Mouse (Mus musculus) midbrain, embryonic 12.5 days (tissue): ENCODE results near the gene Dgki. TPM values are rescaled to one million over a fixed set of nuclear protein-coding genes. Genes with fewer than 3 reads are reported as not detected.
A peak's percentile ranks its signal among the peaks of the same experiment; 100 is the strongest.

Source experiments
- ATAC-seq: fragments of 200-750 bp; cut with Nextera tagmentation; 2 replicates; pipeline ENCODE4 v1.8.0; 2017; ENCODE audit warnings: low read depth, moderate TSS enrichment, moderate library complexity; ENCODE audit not compliant: low FRiP score
- H3K27ac ChIP-seq: fragments of 300-500 bp; sonication (generic); replicated peaks from 2 replicates; pipeline ENCODE4 v1.5.1; 2016; ENCODE audit warnings: mild to moderate bottlenecking
- H3K27me3 ChIP-seq: fragments of 300-500 bp; sonication (generic); 2 replicates; pipeline ENCODE4 v1.6.1; 2016; ENCODE audit warnings: mild to moderate bottlenecking
- H3K36me3 ChIP-seq: fragments of 300-500 bp; sonication (generic); 2 replicates; pipeline ENCODE4 v1.6.1; 2016
- H3K4me1 ChIP-seq: fragments of 300-500 bp; sonication (generic); 2 replicates; pipeline ENCODE4 v1.6.1; 2016
- H3K4me2 ChIP-seq: fragments of 300-500 bp; sonication (generic); replicated peaks from 2 replicates; pipeline ENCODE4 v1.6.1; 2016; ENCODE audit warnings: mild to moderate bottlenecking, moderate library complexity
- H3K4me3 ChIP-seq: fragments of 300-500 bp; sonication (generic); 2 replicates; pipeline ENCODE4 v1.5.1; 2016; ENCODE audit warnings: mild to moderate bottlenecking
- H3K9ac ChIP-seq: fragments of 300-500 bp; sonication (generic); replicated peaks from 2 replicates; pipeline ENCODE4 v1.6.1; 2016; ENCODE audit warnings: mild to moderate bottlenecking, moderate library complexity
- H3K9me3 ChIP-seq: fragments of 300-500 bp; sonication (generic); 2 replicates; pipeline ENCODE4 v1.6.1; 2016; ENCODE audit warnings: mild to moderate bottlenecking
- WGBS: fragments of 180-500 bp; shearing (Covaris S2); methylation state at CpG from one replicate; pipeline ENCODE4 v1.1.7; 2016; 5-methylcytosine and 5-hydroxymethylcytosine counted together
- polyA plus RNA-seq: library from polyadenylated mRNA; unstranded; fragments of >200 nt; fragmentation: Nextera tagmentation; extraction: Ambion mirVana; gene quantifications from 2 replicates; pipeline ENCODE4 v1.2.1, GENCODE M21; 2016

Gene Dgki
- polyA plus RNA-seq, 1 experiment from 2014 or later, result 4.3 TPM

DNA sequence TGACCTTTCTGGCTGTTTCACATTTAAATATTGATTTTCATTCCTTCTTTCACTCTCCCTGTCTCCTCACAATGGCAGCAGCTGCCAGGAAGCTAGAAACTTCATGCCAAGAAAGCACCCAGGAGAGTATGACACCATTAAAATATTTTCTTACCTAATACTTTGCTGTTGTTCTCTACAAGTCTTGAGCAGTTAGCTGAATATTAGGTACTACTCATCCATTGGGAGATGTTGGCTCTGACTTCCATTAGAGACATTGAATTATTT, 480.3 kb downstream of the Dgki start:
- H3K4me2 ChIP-seq, result no peak overlapping the region

DNA sequence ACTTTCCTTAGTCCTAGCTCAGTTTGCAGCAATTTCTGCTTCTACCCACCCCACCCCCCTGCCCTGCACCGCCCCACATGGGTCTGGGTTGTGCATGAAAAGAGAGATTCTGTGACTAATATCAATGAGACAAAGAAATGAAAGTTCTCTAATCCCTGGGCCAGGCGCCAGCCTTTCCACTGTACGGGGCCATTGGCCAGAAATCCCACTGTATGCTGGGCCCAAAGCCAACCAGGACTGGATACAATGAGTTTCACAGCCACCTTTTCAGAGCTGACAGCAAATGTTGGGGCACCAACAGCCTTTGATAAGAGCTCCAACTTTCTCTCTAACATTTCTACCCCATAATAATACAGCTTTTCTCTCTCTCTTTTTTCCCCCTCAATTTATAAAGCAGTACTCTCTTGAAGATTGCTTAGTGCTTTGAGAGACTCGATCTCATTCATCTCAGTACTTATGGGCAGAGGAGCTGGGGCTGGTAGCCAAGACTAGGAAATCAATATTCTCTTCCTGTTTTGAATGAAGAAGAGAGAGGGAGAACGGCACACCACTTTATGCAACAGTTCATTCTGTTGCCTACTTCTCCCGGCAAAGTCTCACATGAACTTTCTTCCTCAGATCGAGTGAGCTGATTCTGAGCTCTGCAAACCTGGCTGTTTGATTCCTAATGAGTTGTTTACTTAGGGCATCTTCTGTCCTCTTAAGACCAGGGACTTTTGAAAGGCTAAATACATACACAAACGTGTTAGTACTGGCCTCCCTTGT, 480.8 kb downstream of the Dgki start:
- H3K4me2 ChIP-seq, result no peak overlapping the region
- H3K4me1 ChIP-seq, result peaks cover 12% of the 10 kb centered on the region
- no peaks in the 10 kb centered on the region for H3K36me3 ChIP-seq
- no peak overlapping the region for H3K9ac ChIP-seq
- no peak overlapping the region for H3K4me3 ChIP-seq
- H3K9me3 ChIP-seq, result no peaks in the 10 kb centered on the region
- H3K27ac ChIP-seq, result peak overlapping the region; percentile 63
- peak; percentile 96 for ATAC-seq
- no peaks in the 10 kb centered on the region for H3K27me3 ChIP-seq
- 48% methylated on average over 8 of the region's 8 CpGs for WGBS

More for the DNA sequence above, 480.3 kb downstream of the Dgki start:
- no peak for ATAC-seq
- no peak overlapping the region for H3K9ac ChIP-seq
- H3K9me3 ChIP-seq, result no peaks in the 10 kb centered on the region
- H3K27me3 ChIP-seq, result no peaks in the 10 kb centered on the region
- H3K36me3 ChIP-seq, result no peaks in the 10 kb centered on the region
- no peak overlapping the region for H3K4me3 ChIP-seq
- peaks cover 12% of the 10 kb centered on the region for H3K4me1 ChIP-seq
- H3K27ac ChIP-seq, result peak overlapping the region; percentile 63

GRCm38 (mm10) chr6:36818281-36819018, 481.5 kb downstream of the Dgki start:
- peaks cover 12% of the 10 kb centered on the region for H3K4me1 ChIP-seq
- H3K4me2 ChIP-seq, result no peak overlapping the region
- H3K9me3 ChIP-seq, result no peaks in the 10 kb centered on the region
- H3K27ac ChIP-seq, result no peak overlapping the region
- no peak overlapping the region for H3K4me3 ChIP-seq
- H3K27me3 ChIP-seq, result no peaks in the 10 kb centered on the region
- no peak for ATAC-seq
- WGBS, result 83% methylated on average over 4 of the region's 4 CpGs
- H3K36me3 ChIP-seq, result no peaks in the 10 kb centered on the region
- no peak overlapping the region for H3K9ac ChIP-seq

DNA sequence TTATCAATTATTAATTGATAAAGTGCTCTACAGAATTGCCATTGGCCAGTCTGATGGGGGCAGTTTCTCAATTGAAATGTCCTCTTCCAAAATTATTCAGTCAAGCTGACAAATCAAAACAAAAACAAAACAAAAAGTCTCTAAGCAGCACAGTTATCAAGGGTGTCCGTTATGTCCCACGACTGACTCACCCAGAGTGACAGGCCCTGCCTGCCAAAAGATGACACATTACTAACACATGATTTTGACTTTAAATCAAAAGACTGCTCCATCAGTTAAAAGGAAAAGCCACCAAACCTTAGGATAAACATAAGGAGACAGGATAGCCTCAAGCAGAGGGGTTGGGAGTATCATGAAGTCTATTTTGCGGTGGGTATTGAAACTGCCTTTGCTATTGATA, 483.3 kb downstream of the Dgki start:
- ATAC-seq, result no peak
- H3K4me3 ChIP-seq, result no peak overlapping the region
- 91% methylated on average over 3 of the region's 3 CpGs for WGBS

GRCm38 (mm10) chr6:36815992-36816391, 484.0 kb downstream of the Dgki start:
- Histone ChIP-seq H3K27ac (no peak overlapping the region), H3K4me2 (no peak overlapping the region), H3K9me3 (no peaks in the 10 kb centered on the region), H3K4me3 (no peak overlapping the region), H3K9ac (no peak overlapping the region), H3K27me3 (peaks cover 8% of the 10 kb centered on the region), H3K4me1 (peaks cover 12% of the 10 kb centered on the region), H3K36me3 (no peaks in the 10 kb centered on the region)
- 83% methylated on average over 2 of the region's 2 CpGs for WGBS
- no peak for ATAC-seq

More for the DNA sequence above, 483.3 kb downstream of the Dgki start:
- Histone ChIP-seq H3K36me3 (no peaks in the 10 kb centered on the region), H3K27me3 (peaks cover 5% of the 10 kb centered on the region), H3K27ac (no peak overlapping the region), H3K9me3 (no peaks in the 10 kb centered on the region), H3K4me2 (no peak overlapping the region), H3K4me1 (peaks cover 12% of the 10 kb centered on the region), H3K9ac (no peak overlapping the region)

GRCm38 (mm10) chr6:36812666-36813515, 487.1 kb downstream of the Dgki start:
- Histone ChIP-seq H3K4me3 (no peak overlapping the region), H3K27me3 (peaks cover 22% of the 10 kb centered on the region), H3K36me3 (no peaks in the 10 kb centered on the region), H3K4me2 (no peak overlapping the region), H3K4me1 (peaks cover 20% of the 10 kb centered on the region), H3K9me3 (no peaks in the 10 kb centered on the region), H3K27ac (no peak overlapping the region), H3K9ac (no peak overlapping the region)
- WGBS, result 84% methylated on average over 7 of the region's 7 CpGs
- no peak for ATAC-seq

GRCm38 (mm10) chr6:36810448-36810847, 489.5 kb downstream of the Dgki start:
- 0 out of 2 replicates have a peak, but pooled peaks have one; percentile 28 for ATAC-seq
- WGBS, result 8% methylated on average over 5 of the region's 5 CpGs
- H3K9ac ChIP-seq, result peak overlapping the region; percentile 69

GRCm38 (mm10) chr6:36809747-36810285, 490.2 kb downstream of the Dgki start, which contains the start of gene Ptn:
Gene Ptn (minus strand): TSS chr6:36810220.
- Histone ChIP-seq H3K9ac (peak within 1 kb of the TSS; percentile 69), H3K4me3 (peak within 1 kb of the TSS; percentile 52), H3K27me3 (peaks cover 22% of the 10 kb centered on the region), H3K4me2 (peak within 1 kb of the TSS; percentile 74), H3K9me3 (no peaks in the 10 kb centered on the region), H3K36me3 (no peaks in the 10 kb centered on the region), H3K4me1 (peaks cover 22% of the 10 kb centered on the region), H3K27ac (peak within 1 kb of the TSS; percentile 75)
- peak; percentile 80 for ATAC-seq
- under 1% methylated on average over 15 of the region's 15 CpGs for WGBS

More at GRCm38 (mm10) chr6:36810448-36810847, 489.5 kb downstream of the Dgki start:
- Histone ChIP-seq H3K4me1 (peaks cover 22% of the 10 kb centered on the region), H3K27me3 (peaks cover 22% of the 10 kb centered on the region), H3K4me3 (peak overlapping the region; percentile 52), H3K27ac (peak overlapping the region; percentile 75), H3K36me3 (no peaks in the 10 kb centered on the region), H3K4me2 (peak overlapping the region; percentile 74), H3K9me3 (no peaks in the 10 kb centered on the region)

DNA sequence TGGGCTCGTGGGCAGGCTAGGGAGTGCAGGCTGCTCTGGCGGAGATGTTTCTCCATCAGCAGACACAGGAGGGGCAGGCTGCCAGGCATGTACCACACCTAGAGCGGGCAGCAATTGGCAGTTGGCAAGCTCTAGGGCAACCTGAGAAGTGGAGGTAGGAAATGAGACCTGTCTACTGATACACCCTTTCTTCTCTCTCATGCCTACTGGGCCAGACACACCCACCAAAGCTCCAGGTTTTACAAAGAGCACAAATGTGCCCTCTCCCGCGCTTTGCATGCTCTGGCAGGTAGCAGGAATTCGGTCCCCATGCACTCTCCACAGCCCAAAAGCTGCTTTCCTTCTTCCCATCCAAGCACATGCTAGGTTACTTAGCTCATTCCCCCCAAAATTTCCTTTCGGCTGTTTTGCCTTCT, 490.7 kb downstream of the Dgki start:
- peaks cover 22% of the 10 kb centered on the region for H3K27me3 ChIP-seq
- peak; percentile 41; the same call in 1 of the 2 replicates for ATAC-seq
- H3K9ac ChIP-seq, result peak overlapping the region; percentile 69
- H3K4me1 ChIP-seq, result peaks cover 22% of the 10 kb centered on the region
- H3K4me3 ChIP-seq, result peak overlapping the region; percentile 52
- H3K4me2 ChIP-seq, result peak overlapping the region; percentile 74
- H3K36me3 ChIP-seq, result no peaks in the 10 kb centered on the region
- H3K27ac ChIP-seq, result peak overlapping the region; percentile 75
- H3K9me3 ChIP-seq, result no peaks in the 10 kb centered on the region
- WGBS, result 2% methylated on average over 7 of the region's 7 CpGs

DNA sequence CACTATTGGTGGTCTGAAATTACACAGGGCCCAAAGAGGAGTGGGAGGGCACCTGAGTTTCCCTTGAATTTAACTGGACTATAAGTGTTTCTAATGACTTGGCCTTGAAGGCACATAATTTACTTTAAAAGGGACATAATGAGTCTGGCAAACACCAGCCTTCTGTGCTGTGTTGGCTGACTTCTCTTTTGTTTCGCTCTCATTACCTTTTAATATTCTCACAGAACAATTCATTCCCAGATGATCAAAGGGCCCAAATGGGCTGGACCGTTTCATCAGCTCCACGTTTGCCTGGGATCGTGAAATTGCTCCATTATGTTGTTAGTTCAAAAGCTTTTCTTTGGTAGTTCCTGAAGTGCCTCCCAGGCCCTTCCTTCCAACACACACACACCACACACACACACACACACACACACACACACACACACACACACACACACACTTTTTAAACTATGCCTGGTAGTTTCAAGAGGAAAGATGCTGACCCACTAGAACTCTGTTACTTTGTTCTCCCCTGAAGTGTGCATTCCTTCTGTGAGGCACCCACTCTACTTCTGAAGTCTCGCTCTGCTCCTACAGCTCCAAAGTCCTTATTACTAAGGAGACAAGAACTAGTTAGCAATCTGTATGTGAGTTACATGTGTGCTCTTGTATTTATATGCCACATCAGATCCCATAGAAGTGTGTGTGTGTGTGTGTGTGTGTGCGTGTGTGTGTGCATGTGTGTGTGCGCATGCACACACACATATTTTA, 491.5 kb downstream of the Dgki start:
- no peaks in the 10 kb centered on the region for H3K9me3 ChIP-seq
- H3K4me2 ChIP-seq, result peak overlapping the region; percentile 74
- WGBS, result 17% methylated on average over 7 of the region's 7 CpGs
- peaks cover 3% of the 10 kb centered on the region; the same call in 1 of the 2 replicates for H3K36me3 ChIP-seq
- peaks cover 22% of the 10 kb centered on the region for H3K27me3 ChIP-seq
- H3K4me3 ChIP-seq, result peak overlapping the region; percentile 52
- peak overlapping the region; percentile 69 for H3K9ac ChIP-seq
- H3K4me1 ChIP-seq, result peaks cover 22% of the 10 kb centered on the region
- peak overlapping the region; percentile 75; the same call in 1 of the 2 replicates for H3K27ac ChIP-seq
- ATAC-seq, result no peak

GRCm38 (mm10) chr6:36806906-36807305, 493.1 kb downstream of the Dgki start:
- 89% methylated on average over 6 of the region's 6 CpGs for WGBS
- H3K4me3 ChIP-seq, result no peak overlapping the region

More at GRCm38 (mm10) chr6:36806906-36807305, 493.1 kb downstream of the Dgki start:
- Histone ChIP-seq H3K27me3 (peaks cover 17% of the 10 kb centered on the region), H3K4me1 (peaks cover 22% of the 10 kb centered on the region), H3K36me3 (peaks cover 6% of the 10 kb centered on the region; the same call in 1 of the 2 replicates), H3K9ac (no peak overlapping the region), H3K9me3 (no peaks in the 10 kb centered on the region), H3K27ac (no peak overlapping the region), H3K4me2 (peak overlapping the region; percentile 0; the same call in 1 of the 2 replicates)
- no peak for ATAC-seq
